Mouse (Mus musculus) E14TG2a.4 (cell line): ENCODE data around the gene Gdf3.

Experiments
- CTCF ChIP-seq: conservative IDR thresholded peaks from 2 replicates; pipeline ENCODE4 v1.5.1; 2014; ENCODE audit warnings: low read length
- NANOG ChIP-seq: IDR thresholded peaks from 2 replicates; pipeline ENCODE4 v1.6.1; 2014; ENCODE audit warnings: borderline replicate concordance, low read length, mixed read lengths
- POU5F1 ChIP-seq: IDR thresholded peaks from 2 replicates; pipeline ENCODE4 v1.6.1; 2014; ENCODE audit warnings: low read length, borderline replicate concordance

DNA sequence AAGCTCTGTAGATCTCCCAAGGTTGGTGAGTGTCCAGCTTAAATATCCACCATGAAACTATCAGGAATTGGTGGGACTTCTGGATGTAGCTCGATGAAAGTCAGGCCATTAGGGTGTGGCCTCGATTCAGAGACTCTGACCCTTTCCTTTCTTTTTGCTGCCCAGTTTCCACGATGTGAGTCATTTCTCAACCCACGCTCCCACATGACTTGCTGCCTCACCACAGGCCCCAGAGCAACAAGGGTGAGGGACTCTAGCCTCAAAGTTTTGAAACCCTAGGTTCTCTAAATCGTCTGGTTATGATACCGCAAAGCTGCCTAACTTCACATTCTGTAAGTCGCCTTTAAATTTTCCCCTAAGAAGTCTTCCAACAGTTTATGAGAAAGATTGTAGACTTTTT, 25.4 kb upstream of the Gdf3 start:
- no peak for TF ChIP-seq CTCF
- TF ChIP-seq POU5F1 = no peak
- no peak for TF ChIP-seq NANOG
